Mouse (Mus musculus) monocyte, adult 2 months (primary cell): Measurements from ENCODE around the gene Ctc1.
"Not testable (repeated sequence)": the region's sequence is repeated elsewhere in the genome, so short reads cannot be mapped to it uniquely, and the experiment has no call there.

ENCODE experiments used
- DNase-seq, 2 experiments: peaks; one replicate each; pipeline ENCODE4 v3.0.0; 2022; ENCODE audit warnings: low spot score in 2 of 2, low read depth in 1 of 2

The Ctc1 gene

DNA sequence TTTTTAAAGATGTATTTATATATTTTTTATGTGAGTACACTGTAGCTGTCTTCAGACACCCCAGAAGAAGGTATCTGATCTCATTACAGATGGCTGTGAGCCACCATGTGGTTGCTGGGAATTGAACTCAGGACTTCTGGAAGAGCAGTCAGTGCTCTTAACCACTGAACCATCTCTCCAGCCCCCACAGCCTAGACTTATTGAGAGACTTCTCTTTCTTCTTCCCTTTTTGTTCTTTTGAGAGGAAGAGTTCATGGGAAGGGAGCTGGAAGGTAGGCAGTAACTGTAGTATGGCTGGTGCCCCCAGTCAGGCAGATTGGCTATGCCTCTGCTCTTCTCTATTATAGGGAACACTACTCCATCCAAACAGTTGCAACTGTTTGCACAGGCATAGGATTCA, 9.1 kb upstream of the Ctc1 start:
- DNase-seq = not testable (repeated sequence)

DNA sequence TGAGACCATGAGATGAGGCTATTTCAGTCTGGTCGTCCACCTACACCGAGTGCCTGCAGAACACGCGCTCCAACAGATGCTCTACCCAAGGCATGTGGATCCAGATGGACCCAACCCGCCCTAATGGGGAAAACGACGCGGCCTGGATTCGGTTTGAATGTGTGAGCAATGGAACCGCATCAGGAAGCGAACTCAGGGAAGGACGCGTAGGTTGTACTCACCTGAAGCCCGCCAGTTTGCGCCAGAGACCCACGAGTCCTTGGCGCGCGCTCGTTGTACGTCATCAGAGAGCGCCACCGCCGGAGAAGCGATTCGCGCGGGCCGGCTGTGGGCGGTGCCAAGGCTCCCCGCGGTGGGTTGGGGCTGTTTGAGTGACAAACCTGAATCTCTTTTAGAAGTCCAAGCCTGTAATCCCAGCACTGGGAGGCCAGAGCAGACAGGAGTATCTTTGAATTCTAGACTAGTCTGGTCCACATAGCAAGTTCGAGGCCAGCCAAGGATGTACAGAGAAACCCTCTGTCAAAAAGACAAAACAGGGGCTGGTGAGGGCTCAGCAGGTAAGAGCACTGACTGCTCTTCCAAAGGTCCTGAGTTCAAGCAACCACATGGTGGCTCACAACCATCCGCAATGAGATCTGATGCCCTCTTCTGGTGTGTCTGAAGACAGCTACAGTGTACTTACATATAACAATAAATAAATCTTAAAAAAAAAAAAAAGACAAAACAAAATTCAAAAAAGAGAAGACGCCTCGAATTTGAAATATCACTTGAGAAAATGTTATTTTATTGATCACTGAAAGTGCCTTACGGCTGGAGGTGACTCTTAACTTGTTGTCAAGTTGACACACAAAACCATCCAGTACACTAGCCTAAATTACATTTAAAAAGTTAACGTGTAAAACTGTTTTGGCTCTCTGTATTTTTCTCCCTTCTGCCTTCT, 7.3 kb upstream of the Ctc1 start, which contains the start of gene Pfas:
Gene Pfas (minus strand): TSS at position 279 of the 940 bp plus-strand sequence.
- DNase-seq = peak; percentile 82 to 85

DNA sequence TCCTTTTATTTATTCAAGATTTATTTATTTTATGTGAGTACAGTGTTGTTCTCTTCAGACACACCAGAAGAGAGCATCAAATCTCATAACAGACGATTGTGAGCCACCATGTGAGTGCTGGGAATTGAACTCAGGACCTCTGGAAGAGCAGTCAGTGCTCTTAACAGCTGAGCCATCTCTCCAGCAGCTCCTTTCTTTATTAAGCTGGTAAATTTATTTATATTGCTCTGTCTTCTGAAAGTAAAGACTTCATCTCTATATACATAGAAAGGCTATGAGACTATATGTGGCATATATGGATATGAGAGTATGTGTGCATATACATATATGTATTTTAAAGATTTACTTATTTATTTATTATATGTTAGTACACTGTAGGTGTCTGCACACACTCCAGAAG, 6.2 kb upstream of the Ctc1 start:
- no peak for DNase-seq

DNA sequence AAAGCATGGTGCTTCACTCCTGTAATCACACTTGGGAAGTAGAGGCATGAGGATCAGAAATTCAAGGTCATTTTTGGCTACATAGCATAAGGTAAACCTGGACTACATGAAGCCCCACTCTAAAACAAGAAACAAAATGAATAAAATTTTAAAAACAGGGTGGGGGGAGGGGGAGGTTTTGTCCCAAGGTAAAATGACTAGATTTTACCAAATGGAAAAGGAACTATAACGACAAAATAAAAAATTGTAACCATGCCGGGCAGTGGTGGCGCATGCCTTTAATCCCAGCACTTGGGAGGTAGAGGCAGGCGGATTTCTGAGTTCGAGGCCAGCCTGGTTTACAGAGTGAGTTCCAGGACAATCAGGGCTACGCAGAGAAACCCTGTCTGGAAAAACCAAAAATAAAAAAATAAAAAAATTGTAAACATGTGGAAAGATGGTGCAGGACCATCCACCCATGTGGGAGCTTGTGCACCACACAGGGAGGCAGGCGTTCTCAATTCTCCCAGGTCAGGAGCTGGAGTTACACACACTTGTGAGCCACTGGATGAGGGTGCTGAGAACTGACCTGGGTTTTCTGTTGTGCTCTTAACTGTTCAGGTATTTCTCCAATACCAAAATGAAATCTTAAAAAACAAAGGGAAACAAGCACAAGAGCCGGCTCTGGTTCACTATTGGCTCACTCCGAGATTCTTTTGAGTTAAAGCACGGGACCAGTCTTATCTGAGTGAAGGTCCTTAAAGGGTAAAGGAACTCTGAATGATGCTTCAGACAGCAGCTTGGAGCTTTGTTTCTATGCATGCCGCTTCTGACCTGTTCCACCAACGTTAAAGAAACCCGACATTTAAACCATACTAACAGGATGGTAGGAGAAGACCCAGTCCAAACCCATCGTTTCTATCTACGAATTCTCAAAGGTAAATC, 5.0 kb upstream of the Ctc1 start:
- DNase-seq = no peak

DNA sequence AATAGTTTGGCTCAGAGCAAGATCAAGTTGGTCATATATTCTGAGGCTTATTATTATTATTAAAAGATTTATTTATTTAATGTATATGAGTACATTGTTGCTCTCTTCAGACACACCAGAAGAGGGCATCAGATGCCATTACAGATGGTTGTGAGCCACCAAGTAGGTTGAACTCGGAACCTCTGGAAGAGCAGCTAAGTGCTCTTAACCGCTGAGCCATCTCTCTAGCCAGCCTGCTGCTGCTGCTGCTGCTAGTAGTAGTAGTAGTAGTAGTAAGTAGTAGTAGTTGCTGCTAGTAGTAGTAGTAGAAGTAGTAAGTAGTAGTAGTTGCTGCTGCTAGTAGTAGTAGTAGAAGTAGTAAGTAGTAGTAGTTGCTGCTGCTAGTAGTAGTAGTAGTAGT, 4.3 kb upstream of the Ctc1 start:
- DNase-seq = not testable (repeated sequence)

DNA sequence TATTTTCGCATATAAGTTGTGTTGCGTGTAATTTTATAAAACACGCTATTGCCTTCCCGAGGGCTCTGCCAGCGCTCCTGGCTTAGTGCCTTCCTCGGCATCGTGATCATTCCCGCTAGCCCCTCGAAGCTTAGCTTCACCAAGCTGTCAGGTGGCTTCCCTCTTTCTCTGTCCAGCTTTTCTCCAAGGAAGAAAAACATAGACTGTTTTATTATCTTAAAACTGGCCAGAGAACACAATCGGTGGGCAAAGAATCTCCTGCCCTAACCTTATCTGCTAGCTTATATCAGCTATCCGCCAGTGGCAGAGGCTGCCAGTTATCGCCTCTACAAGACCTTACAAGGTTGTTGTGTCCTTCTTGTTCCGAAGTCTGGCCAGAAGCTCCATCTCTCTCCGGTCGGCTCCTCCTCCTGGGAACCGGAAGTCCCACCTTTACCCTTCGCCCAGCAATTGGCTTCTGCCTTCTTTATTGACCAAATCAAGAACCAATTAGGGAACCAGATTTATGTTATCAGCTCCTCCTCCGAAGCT, 3.6 kb upstream of the Ctc1 start:
- DNase-seq = peak; percentile 68 to 77

DNA sequence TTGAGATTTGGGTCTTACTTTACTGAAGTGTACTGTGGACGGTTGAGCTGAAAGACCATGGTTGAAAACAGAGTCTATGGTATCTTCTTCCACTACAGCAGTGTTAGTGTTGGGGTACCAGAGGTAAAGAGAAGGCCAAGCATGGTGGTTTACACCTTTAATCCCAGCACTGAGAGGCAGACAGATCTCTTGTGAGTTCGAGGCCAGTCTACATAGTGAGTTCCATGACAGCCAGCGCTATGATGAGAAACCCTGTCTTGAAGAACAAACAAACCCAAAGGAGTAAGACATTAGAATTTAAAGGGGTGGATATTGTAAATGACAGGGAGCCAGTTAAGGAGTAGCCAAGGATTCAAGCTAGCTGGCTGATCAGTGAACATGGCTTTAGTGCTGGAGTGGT, 1.0 kb downstream of the Ctc1 start:
- DNase-seq = no peak

DNA sequence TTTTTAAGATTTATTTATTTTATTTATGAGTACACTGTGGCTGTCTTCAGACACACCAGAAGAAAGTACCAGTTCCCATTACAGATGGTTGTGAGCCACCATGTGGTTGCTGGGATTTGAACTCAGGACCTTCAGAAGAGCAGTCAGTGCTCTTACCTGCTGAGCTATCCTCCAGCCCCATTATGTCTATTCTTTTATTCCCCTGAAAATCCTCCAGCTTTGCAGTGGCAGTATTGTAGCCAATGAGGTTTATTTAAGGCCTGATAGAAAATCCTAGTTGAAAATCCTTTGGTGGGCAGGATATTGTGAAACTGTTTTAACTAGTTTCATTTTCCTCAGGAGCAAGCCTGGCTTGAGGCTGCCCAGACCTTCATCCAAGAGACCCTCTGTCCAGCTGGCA, 5.0 kb downstream of the Ctc1 start:
- DNase-seq = no peak

DNA sequence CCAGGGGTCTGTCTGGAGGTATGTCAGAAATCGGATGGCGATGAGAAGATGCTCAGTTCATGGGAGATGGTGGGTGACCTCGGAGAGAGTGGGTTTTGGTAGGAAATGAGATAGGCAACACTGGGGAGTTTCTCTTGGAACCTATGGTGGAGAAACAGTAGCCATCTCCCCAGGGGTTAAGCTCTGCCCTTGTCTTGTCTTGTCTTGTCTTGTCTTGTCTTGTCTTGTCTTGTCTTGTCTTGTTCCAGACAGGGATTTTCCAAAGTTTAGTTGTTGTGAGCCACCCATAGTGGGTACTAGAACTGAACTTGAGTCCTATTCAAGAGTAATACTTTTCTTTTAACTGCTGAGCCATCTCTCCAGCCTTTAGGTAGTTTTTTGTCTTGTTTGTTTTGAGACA, 10.9 kb downstream of the Ctc1 start:
- DNase-seq = no peak

DNA sequence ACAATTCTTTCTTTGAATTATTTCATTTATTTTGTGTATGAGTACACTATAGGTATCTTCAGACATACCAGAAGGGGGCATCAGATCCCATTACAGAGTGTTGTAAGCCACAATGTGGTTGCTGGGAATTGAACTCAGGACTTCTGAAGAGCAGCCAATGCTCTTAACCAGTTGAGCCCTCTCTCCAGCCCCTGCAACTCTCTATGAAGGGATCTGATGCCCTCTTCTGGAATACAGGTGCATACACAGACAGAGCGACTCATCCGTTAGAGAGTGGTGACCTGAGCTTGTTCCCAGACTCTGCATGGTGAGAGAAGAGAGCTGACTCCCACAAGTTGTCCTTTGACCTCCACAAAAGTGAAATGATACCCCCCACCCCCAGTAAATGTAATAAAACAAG, 13.1 kb downstream of the Ctc1 start:
- no peak for DNase-seq

DNA sequence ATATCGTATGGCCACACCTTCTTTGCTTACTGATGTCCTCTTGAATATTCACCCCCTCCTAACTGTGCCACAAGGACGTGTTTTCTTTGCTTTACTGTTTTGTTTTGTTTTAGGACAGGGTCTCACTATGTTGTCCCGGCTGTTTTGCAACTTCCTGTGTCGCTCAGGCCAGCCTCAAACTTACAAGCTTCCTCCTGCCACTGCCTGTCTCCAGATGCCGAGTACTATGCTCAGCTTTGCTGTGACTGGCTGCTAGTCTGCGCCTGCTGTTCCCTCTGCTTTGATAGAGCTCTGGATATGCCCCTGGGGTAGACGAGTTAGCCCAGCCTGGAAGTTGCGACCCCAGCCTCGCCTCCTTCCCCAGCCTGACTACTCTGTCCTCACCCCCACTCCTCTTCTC, 17.8 kb downstream of the Ctc1 start:
- no peak for DNase-seq

DNA sequence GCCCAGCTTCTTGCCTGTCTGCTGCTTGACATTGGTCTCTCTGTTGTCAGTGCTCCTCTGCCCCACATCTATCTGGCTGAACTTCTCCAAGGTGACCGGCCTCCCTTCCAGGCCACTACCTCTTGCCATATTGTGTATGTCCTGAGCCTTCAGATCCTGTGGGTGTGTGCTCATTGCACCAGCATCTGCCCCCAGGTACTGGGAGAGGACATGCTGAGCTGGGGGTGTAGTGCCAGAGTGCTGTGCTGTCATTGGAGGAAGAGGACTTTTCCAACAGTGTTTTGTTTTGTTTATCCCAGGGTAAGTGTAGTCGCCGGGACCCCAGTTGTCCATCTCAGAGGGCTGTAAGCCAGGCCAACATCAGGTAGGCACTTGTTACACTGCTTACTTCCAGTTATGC, 18.9 kb downstream of the Ctc1 start:
- DNase-seq = no peak

DNA sequence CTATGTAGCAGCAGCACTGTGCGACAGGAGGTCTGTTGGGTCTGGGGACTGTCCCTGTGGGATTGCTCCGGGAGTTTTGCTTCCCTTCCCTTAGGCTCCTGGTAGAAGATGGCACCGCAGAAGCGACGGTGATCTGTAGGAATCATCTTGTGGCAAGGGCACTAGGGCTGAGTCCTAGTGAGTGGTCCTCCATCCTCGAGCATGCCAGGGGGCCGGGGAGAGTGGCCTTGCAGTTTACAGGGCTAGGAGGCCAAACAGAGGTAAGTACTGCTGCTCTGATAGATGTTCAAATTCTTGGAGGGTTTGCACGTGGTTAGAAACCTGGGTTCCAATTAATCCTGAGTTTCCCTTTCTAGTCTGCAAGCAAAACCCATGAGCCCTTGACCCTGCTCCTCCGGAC, 19.7 kb downstream of the Ctc1 start:
- no peak for DNase-seq

DNA sequence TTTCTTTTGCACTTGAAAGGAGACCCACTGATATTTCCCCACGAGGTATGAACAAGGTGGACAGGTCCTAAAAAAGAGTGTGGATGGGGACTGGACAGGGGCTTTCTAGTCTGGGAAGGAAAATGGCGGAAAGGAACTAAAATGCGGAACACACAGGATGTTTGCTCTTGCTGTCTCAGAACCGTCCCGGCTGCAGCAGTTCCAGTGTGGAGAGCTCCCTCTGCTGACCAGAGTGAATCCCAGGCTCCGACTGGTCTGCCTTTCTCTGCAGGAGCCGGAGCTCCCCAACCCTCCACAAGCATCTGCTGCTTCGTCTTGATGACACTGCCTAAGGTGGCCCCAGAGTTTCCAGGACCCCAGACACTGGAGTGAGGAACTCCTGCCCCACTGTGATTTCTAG, 20.1 kb downstream of the Ctc1 start:
- peak; percentile 81 to 84 for DNase-seq

DNA sequence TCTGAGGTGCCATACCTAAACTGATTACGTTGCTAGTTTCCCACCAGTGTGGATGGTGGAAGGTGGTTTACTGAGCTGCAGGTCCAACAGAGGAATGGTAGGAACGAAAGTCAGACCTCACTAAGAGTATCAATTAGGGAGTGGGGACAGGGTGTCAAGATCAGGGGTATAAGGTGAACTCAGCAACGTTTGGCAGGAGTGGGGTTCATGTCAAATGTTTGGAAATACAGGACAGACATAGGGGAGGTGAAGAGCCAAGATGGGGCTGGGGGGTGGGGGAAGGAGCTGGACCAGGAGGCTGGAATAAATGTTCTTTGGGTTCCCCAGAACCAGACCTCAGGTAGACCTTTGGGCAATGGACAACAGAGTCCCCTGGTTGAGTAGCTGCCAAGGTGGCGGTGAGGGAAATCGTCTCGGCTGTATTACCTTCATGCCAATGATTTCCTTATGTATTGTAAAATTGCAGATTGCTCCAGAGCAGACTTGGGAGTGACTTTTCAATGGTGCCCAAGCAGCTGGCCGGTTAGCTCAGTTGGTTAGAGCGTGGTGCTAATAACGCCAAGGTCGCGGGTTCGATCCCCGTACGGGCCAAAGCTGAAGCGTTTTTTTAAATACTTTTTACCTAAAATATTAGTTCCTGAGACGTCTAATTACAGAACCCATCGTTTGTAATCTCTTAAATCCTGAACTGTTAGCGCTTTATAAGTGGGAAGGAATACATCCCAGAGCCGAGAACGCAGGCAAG, 20.9 kb downstream of the Ctc1 start:
- DNase-seq = peak; percentile 66 to 81

DNA sequence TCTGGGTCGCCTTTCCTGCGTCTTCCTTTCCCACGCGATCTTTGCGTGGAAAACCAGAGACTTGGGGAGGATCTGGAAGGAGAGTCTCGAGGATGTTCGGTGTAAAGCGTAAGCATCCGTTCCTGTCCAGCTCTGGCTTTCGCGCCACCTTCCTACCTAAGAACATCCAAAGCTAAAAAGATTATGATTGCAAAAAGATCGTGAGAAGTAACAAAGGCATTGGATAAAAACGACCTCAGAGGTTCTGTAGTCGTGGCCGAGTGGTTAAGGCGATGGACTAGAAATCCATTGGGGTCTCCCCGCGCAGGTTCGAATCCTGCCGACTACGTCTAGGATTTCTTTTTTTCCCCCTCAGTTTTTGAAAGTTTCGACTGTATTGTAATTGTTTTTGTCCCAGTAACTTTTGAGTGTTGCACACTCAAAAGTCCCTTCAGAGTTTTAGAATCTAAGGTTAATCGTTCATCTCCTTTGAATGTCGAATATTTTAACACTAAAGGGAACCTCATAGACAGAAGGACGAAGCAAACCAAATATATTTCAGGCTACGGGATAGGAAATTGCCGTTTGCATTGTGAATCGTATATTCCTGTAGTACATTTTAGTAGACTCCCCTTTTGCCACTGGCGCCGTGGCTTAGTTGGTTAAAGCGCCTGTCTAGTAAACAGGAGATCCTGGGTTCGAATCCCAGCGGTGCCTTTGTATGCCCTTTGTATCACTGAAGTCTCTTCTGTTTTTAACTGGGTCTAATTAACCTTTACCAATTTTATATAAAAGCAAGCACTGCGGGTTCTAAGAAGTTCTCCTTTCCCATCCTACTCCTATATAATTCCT, 21.7 kb downstream of the Ctc1 start:
- peak in 1 of 2 experiments; percentile 73 for DNase-seq

DNA sequence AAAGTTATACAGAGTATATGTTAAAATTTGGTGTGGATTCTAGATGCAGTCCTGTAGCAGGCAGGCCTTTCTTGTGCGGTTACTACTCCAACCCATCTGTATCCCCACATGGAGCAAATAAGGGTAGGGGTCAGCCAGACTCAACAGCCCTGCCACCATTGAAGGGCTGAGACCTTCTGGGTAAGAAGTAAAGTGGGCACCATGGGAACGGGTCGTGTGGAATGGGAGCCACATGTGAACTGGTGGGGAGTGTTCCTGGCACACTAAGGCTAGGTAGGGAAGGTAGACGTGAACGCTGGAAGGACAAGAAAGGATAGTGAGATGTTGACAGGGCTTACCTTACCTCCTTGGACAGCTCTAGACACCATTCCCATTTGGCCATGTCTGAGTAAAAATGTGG, 22.5 kb downstream of the Ctc1 start:
- DNase-seq = no peak

DNA sequence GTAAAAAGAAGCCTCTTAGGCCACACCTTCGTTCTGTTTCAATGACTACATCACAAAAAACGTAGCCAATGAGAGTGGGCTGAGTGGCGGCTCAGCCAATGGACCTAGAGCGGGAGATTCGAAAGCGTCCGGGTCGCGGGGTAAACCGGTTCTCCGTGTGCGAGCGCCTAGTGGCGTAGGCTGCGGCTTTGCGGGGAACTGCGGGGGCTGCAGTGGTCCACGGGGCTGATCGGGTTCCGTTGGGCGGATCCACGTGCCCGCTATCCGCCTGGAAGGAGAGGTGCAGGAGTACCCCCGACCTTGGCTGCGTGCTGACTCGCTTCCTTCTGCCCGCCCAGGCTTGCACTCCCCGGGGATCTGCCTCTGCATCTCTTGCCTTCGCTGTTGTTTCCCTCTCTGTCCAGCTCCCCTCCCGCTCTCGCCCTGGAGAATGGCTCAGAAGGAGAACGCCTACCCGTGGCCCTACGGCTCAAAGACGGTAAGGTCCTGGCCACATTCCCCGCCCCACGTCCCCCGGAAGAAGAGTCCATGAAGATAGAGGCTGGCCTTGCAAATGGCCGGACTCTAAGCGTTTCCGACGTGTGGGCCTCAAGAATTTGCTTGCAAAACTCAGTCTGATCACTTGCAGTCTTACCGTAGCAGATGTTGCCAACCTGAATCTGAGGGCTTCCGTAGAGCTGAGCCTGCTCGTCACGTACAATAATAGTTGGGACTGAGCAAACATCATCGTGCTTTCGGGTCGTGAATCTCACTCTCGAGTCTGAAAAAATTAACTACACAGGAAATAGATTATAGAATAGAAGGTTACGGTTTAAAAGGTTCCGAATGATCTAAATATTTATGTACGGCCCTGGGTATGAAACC, 30.1 kb downstream of the Ctc1 start, which contains the start of gene Aurkb:
Gene Aurkb (plus strand): TSS at position 117 of the 864 bp plus-strand sequence.
- peak in 1 of 2 experiments; percentile 52 for DNase-seq

DNA sequence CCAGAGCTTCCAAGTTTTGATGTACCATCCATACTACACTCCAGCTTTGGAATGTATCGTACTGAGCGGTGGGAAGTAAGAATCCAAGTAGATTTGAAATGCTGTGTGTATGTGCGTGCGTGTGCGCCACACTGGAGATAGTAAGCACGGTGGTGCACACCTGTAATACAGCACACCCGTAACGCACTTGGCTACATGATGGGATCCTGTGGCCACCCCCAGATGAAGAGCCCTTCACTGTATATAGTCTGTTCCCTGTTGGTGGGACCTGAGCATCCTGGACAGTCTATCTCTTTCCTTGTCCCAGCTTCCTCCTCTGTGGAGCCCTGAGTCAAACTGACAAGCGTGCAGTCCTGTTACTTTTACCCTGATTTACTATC, 30.7 kb downstream of the Ctc1 start:
- DNase-seq = no peak
